Mouse (Mus musculus): Measurements from ENCODE around the gene Zbtb38. TPM values are rescaled to one million over a fixed set of nuclear protein-coding genes. Genes with fewer than 3 reads are reported as not detected.

The Zbtb38 gene
- polyA plus RNA-seq, 1 experiment from 2014 or later: 32.1 TPM

GRCm38 (mm10) chr9:96719408-96720158 is 33.0 kb downstream of the Zbtb38 start:
- WGBS: under 1% methylated on average over 84 of the region's 85 CpGs
- Histone ChIP-seq H3K4me1 (replicated peaks) (peaks cover 56% of the 10 kb centered on the region), H3K36me3 (peaks cover 27% of the 10 kb centered on the region), H3K9ac (peak overlapping the region; percentile 94), H3K27me3 (replicated peaks) (no peaks in the 10 kb centered on the region), H3K4me2 (peak overlapping the region; percentile 69), H3K27ac (ENCODE audit: poor library complexity, severe bottlenecking) (peak overlapping the region; percentile 98), H3K9me3 (replicated peaks) (no peaks in the 10 kb centered on the region), H3K4me3 (peak overlapping the region; percentile 91)
- ATAC-seq (ENCODE audit: insufficient number of reproducible peaks, low FRiP score): peak; percentile 85

GRCm38 (mm10) chr9:96718888-96719287 is 33.7 kb downstream of the Zbtb38 start:
- 56% methylated on average over 10 of the region's 10 CpGs for WGBS

GRCm38 (mm10) chr9:96718402-96718798 is 34.2 kb downstream of the Zbtb38 start:
- no peaks in the 10 kb centered on the region for H3K27me3 ChIP-seq (replicated peaks)
- peak overlapping the region; percentile 69 for H3K4me2 ChIP-seq
- H3K9ac ChIP-seq: peak overlapping the region; percentile 7; the same call in 1 of the 2 replicates
- peak overlapping the region; percentile 91; the same call in 1 of the 2 replicates for H3K4me3 ChIP-seq
- peaks cover 30% of the 10 kb centered on the region for H3K36me3 ChIP-seq
- no peaks in the 10 kb centered on the region for H3K9me3 ChIP-seq (replicated peaks)
- no peak for ATAC-seq (ENCODE audit: insufficient number of reproducible peaks, low FRiP score)
- no peak overlapping the region for H3K27ac ChIP-seq (ENCODE audit: poor library complexity, severe bottlenecking)
- WGBS: 86% methylated on average over 8 of the region's 8 CpGs
- peaks cover 57% of the 10 kb centered on the region for H3K4me1 ChIP-seq (replicated peaks)

More at GRCm38 (mm10) chr9:96718888-96719287, 33.7 kb downstream of the Zbtb38 start:
- no peaks in the 10 kb centered on the region for H3K27me3 ChIP-seq (replicated peaks)
- H3K9me3 ChIP-seq (replicated peaks): no peaks in the 10 kb centered on the region
- peak overlapping the region; percentile 69 for H3K4me2 ChIP-seq
- peaks cover 59% of the 10 kb centered on the region for H3K4me1 ChIP-seq (replicated peaks)
- H3K27ac ChIP-seq (ENCODE audit: poor library complexity, severe bottlenecking): peak overlapping the region; percentile 98
- H3K36me3 ChIP-seq: peaks cover 30% of the 10 kb centered on the region
- peak overlapping the region; percentile 94 for H3K9ac ChIP-seq
- no peak for ATAC-seq (ENCODE audit: insufficient number of reproducible peaks, low FRiP score)
- H3K4me3 ChIP-seq: peak overlapping the region; percentile 91

GRCm38 (mm10) chr9:96717698-96718401 is 34.8 kb downstream of the Zbtb38 start:
- ATAC-seq (ENCODE audit: insufficient number of reproducible peaks, low FRiP score): no peak
- peak overlapping the region; percentile 69; the same call in 1 of the 2 replicates for H3K4me2 ChIP-seq
- H3K9me3 ChIP-seq (replicated peaks): no peaks in the 10 kb centered on the region
- H3K27me3 ChIP-seq (replicated peaks): no peaks in the 10 kb centered on the region
- no peak overlapping the region for H3K4me3 ChIP-seq
- peaks cover 60% of the 10 kb centered on the region for H3K4me1 ChIP-seq (replicated peaks)
- no peak overlapping the region for H3K9ac ChIP-seq
- peaks cover 30% of the 10 kb centered on the region for H3K36me3 ChIP-seq
- no peak overlapping the region for H3K27ac ChIP-seq (ENCODE audit: poor library complexity, severe bottlenecking)
- 91% methylated on average over 16 of the region's 16 CpGs for WGBS

GRCm38 (mm10) chr9:96716735-96717444 is 35.7 kb downstream of the Zbtb38 start:
- peaks cover 36% of the 10 kb centered on the region for H3K36me3 ChIP-seq
- 87% methylated on average over 14 of the region's 14 CpGs for WGBS
- no peak overlapping the region; the same call in 1 of the 2 replicates for H3K27ac ChIP-seq (ENCODE audit: poor library complexity, severe bottlenecking)
- no peaks in the 10 kb centered on the region for H3K9me3 ChIP-seq (replicated peaks)
- H3K9ac ChIP-seq: no peak overlapping the region
- no peak overlapping the region for H3K4me2 ChIP-seq
- no peak for ATAC-seq (ENCODE audit: insufficient number of reproducible peaks, low FRiP score)
- no peaks in the 10 kb centered on the region for H3K27me3 ChIP-seq (replicated peaks)
- H3K4me1 ChIP-seq (replicated peaks): peaks cover 70% of the 10 kb centered on the region
- H3K4me3 ChIP-seq: no peak overlapping the region

GRCm38 (mm10) chr9:96716136-96716535 is 36.5 kb downstream of the Zbtb38 start:
- 81% methylated on average over 10 of the region's 10 CpGs for WGBS
- H3K36me3 ChIP-seq: peaks cover 36% of the 10 kb centered on the region
- no peak overlapping the region for H3K4me3 ChIP-seq
- ATAC-seq (ENCODE audit: insufficient number of reproducible peaks, low FRiP score): no peak
- H3K9ac ChIP-seq: no peak overlapping the region
- H3K27me3 ChIP-seq (replicated peaks): no peaks in the 10 kb centered on the region
- peaks cover 74% of the 10 kb centered on the region for H3K4me1 ChIP-seq (replicated peaks)
- H3K4me2 ChIP-seq: no peak overlapping the region
- H3K27ac ChIP-seq (ENCODE audit: poor library complexity, severe bottlenecking): peak overlapping the region; percentile 50; the same call in 1 of the 2 replicates
- H3K9me3 ChIP-seq (replicated peaks): no peaks in the 10 kb centered on the region

- H3K4me1 ChIP-seq (replicated peaks): peaks cover 76% of the 10 kb centered on the region
- no peak overlapping the region for H3K9ac ChIP-seq
- no peak overlapping the region for H3K4me3 ChIP-seq
- H3K27me3 ChIP-seq (replicated peaks): no peaks in the 10 kb centered on the region
- H3K36me3 ChIP-seq: peaks cover 43% of the 10 kb centered on the region
- no peak overlapping the region for H3K4me2 ChIP-seq
- peak overlapping the region; percentile 50 for H3K27ac ChIP-seq (ENCODE audit: poor library complexity, severe bottlenecking)
- no peak for ATAC-seq (ENCODE audit: insufficient number of reproducible peaks, low FRiP score)
- WGBS: 85% methylated on average over 11 of the region's 11 CpGs
- no peaks in the 10 kb centered on the region for H3K9me3 ChIP-seq (replicated peaks)
These were observed 37.5 kb downstream of the Zbtb38 start for GRCm38 (mm10) chr9:96715171-96715570.

- Histone ChIP-seq H3K36me3 (peaks cover 50% of the 10 kb centered on the region), H3K4me1 (replicated peaks) (peaks cover 77% of the 10 kb centered on the region), H3K9me3 (replicated peaks) (no peaks in the 10 kb centered on the region), H3K27me3 (replicated peaks) (no peaks in the 10 kb centered on the region), H3K4me3 (no peak overlapping the region), H3K9ac (no peak overlapping the region), H3K4me2 (peak overlapping the region; percentile 35; the same call in 1 of the 2 replicates), H3K27ac (ENCODE audit: poor library complexity, severe bottlenecking) (peak overlapping the region; percentile 90)
- ATAC-seq (ENCODE audit: insufficient number of reproducible peaks, low FRiP score): no peak
- WGBS: 69% methylated on average over 14 of the region's 14 CpGs
These were observed 38.9 kb downstream of the Zbtb38 start for GRCm38 (mm10) chr9:96713472-96714390.

- peak overlapping the region; percentile 28 for H3K9ac ChIP-seq
- ATAC-seq (ENCODE audit: insufficient number of reproducible peaks, low FRiP score): no peak
These were observed 39.7 kb downstream of the Zbtb38 start for GRCm38 (mm10) chr9:96712758-96713471.

GRCm38 (mm10) chr9:96712045-96712444 is 40.6 kb downstream of the Zbtb38 start:
- WGBS: 65% methylated on average over 12 of the region's 12 CpGs
- Histone ChIP-seq H3K9ac (peak overlapping the region; percentile 28), H3K4me2 (peak overlapping the region; percentile 27), H3K36me3 (peaks cover 47% of the 10 kb centered on the region), H3K4me3 (no peak overlapping the region), H3K4me1 (replicated peaks) (peaks cover 83% of the 10 kb centered on the region), H3K9me3 (replicated peaks) (no peaks in the 10 kb centered on the region), H3K27me3 (replicated peaks) (no peaks in the 10 kb centered on the region), H3K27ac (ENCODE audit: poor library complexity, severe bottlenecking) (peak overlapping the region; percentile 90)
- ATAC-seq (ENCODE audit: insufficient number of reproducible peaks, low FRiP score): no peak

More at GRCm38 (mm10) chr9:96712758-96713471, 39.7 kb downstream of the Zbtb38 start:
- H3K4me3 ChIP-seq: no peak overlapping the region
- H3K9me3 ChIP-seq (replicated peaks): no peaks in the 10 kb centered on the region
- WGBS: 74% methylated on average over 14 of the region's 14 CpGs
- H3K36me3 ChIP-seq: peaks cover 54% of the 10 kb centered on the region
- H3K4me2 ChIP-seq: peak overlapping the region; percentile 35; the same call in 1 of the 2 replicates
- H3K4me1 ChIP-seq (replicated peaks): peaks cover 82% of the 10 kb centered on the region
- no peaks in the 10 kb centered on the region for H3K27me3 ChIP-seq (replicated peaks)
- H3K27ac ChIP-seq (ENCODE audit: poor library complexity, severe bottlenecking): peak overlapping the region; percentile 90
